Mouse (Mus musculus): Measurements from ENCODE around the gene Cpsf6. TPM values are rescaled to one million over a fixed set of nuclear protein-coding genes. Genes with fewer than 3 reads are reported as not detected.
A peak's percentile ranks its signal among the peaks of the same experiment; 100 is the strongest.

Cpsf6 gene
- polyA plus RNA-seq, 1 experiment from 2014 or later: 38.6 TPM

GRCm38 (mm10) chr10:117375841-117376579, 3.8 kb downstream of the Cpsf6 start:
- peak; percentile 60 for DNase-seq
- no peaks in the 10 kb centered on the region for H3K27me3 ChIP-seq (ENCODE audit: insufficient read depth, low read length)
- peak overlapping the region; percentile 89 for H3K27ac ChIP-seq (ENCODE audit: low read depth)
- ATAC-seq: peak; percentile 80
- peak overlapping the region; percentile 92 for H3K9ac ChIP-seq (replicated peaks)
- H3K36me3 ChIP-seq (replicated peaks; ENCODE audit: insufficient read depth, low read length): no peaks in the 10 kb centered on the region
- H3K9me3 ChIP-seq (ENCODE audit: low read length): no peaks in the 10 kb centered on the region
- H3K4me1 ChIP-seq (ENCODE audit: insufficient read depth): peaks cover 14% of the 10 kb centered on the region
- no peak for TF ChIP-seq CTCF (IDR thresholded peaks at IDR 0.05; ENCODE audit: low read depth)
- no peak for TF ChIP-seq EP300 (IDR thresholded peaks at IDR 0.05; ENCODE audit: low read depth)
- H3K4me2 ChIP-seq (ENCODE audit: low read depth, low read length): peak overlapping the region; percentile 87
- H3K4me3 ChIP-seq (ENCODE audit: low read depth, low read length): peak overlapping the region; percentile 92
- WGBS (ENCODE audit: insufficient replicate concordance): under 1% methylated on average over 63 of the region's 74 CpGs

DNA sequence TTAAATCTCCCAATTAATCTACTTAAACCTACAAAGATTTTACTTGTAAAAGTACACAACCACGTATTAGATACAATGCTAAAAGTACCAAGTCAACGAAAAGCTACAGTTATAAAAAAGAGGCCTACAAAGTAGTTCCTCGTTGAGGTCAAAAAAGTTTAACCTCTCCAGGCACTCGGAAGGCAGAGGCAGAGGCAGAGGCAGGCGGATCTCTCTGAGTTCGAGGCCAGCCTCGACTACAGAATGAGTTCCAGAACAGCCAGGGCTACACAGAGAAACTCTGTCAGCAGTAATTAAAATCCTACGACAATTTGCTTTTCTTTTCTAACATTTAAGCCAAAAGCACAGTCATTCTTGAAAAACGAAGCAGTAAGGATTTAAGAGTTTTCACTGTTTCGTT, 4.7 kb downstream of the Cpsf6 start:
- H3K4me1 ChIP-seq (ENCODE audit: insufficient read depth): peaks cover 14% of the 10 kb centered on the region
- WGBS (ENCODE audit: insufficient replicate concordance): 11% methylated on average over 10 of the region's 10 CpGs
- no peaks in the 10 kb centered on the region for H3K27me3 ChIP-seq (ENCODE audit: insufficient read depth, low read length)
- peak overlapping the region; percentile 92 for H3K4me3 ChIP-seq (ENCODE audit: low read depth, low read length)
- no peak for DNase-seq
- H3K9me3 ChIP-seq (ENCODE audit: low read length): no peaks in the 10 kb centered on the region
- H3K4me2 ChIP-seq (ENCODE audit: low read depth, low read length): peak overlapping the region; percentile 87
- ATAC-seq: no peak
- no peak for TF ChIP-seq EP300 (IDR thresholded peaks at IDR 0.05; ENCODE audit: low read depth)
- no peak for TF ChIP-seq CTCF (IDR thresholded peaks at IDR 0.05; ENCODE audit: low read depth)
- H3K27ac ChIP-seq (ENCODE audit: low read depth): peak overlapping the region; percentile 89
- H3K36me3 ChIP-seq (replicated peaks; ENCODE audit: insufficient read depth, low read length): no peaks in the 10 kb centered on the region
- H3K9ac ChIP-seq (replicated peaks): peak overlapping the region; percentile 92

- no peaks in the 10 kb centered on the region for H3K9me3 ChIP-seq (ENCODE audit: low read length)
- no peak overlapping the region for H3K4me2 ChIP-seq (ENCODE audit: low read depth, low read length)
- H3K9ac ChIP-seq (replicated peaks): no peak overlapping the region
- no peak for TF ChIP-seq EP300 (IDR thresholded peaks at IDR 0.05; ENCODE audit: low read depth)
- peak; percentile 89 for TF ChIP-seq CTCF (IDR thresholded peaks at IDR 0.05; ENCODE audit: low read depth)
- H3K27ac ChIP-seq (ENCODE audit: low read depth): no peak overlapping the region
- no peaks in the 10 kb centered on the region for H3K27me3 ChIP-seq (ENCODE audit: insufficient read depth, low read length)
- H3K4me1 ChIP-seq (ENCODE audit: insufficient read depth): no peaks in the 10 kb centered on the region
- ATAC-seq: no peak
- peaks cover 54% of the 10 kb centered on the region for H3K36me3 ChIP-seq (replicated peaks; ENCODE audit: insufficient read depth, low read length)
- peak; percentile 78 for DNase-seq
- no peak overlapping the region for H3K4me3 ChIP-seq (ENCODE audit: low read depth, low read length)
- 25% methylated on average over 3 of the region's 3 CpGs for WGBS (ENCODE audit: insufficient replicate concordance)
These were observed 16.7 kb downstream of the Cpsf6 start for GRCm38 (mm10) chr10:117363106-117363505.

DNA sequence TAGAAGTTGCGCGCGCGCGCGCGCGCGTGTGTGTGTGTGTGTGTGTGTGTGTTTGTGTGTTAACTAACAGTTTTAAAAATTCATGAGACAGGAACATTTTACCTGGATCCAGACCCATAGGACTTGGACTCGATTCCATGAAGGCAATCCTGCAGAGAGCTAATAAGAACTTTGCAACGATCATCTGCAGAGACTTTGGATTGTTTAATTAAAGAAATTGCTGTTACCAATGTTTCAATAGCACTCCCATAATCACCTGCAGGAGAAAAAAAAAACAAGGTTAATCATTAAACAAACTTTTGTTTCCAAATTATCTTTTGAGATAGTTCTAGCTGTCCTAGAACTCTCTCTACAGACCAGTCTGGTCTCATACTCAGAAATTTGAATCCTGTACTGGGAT, 20.9 kb downstream of the Cpsf6 start:
- Histone ChIP-seq H3K9ac (replicated peaks) (no peak overlapping the region), H3K4me2 (ENCODE audit: low read depth, low read length) (no peak overlapping the region), H3K27ac (ENCODE audit: low read depth) (no peak overlapping the region), H3K27me3 (ENCODE audit: insufficient read depth, low read length) (no peaks in the 10 kb centered on the region), H3K36me3 (replicated peaks; ENCODE audit: insufficient read depth, low read length) (peaks cover 61% of the 10 kb centered on the region), H3K4me3 (ENCODE audit: low read depth, low read length) (no peak overlapping the region), H3K9me3 (ENCODE audit: low read length) (no peaks in the 10 kb centered on the region), H3K4me1 (ENCODE audit: insufficient read depth) (no peaks in the 10 kb centered on the region)
- TF ChIP-seq EP300 (IDR thresholded peaks at IDR 0.05; ENCODE audit: low read depth): no peak
- TF ChIP-seq CTCF (IDR thresholded peaks at IDR 0.05; ENCODE audit: low read depth): no peak
- no peak for DNase-seq
- WGBS (ENCODE audit: insufficient replicate concordance): 88% methylated on average over 11 of the region's 11 CpGs
- no peak for ATAC-seq

GRCm38 (mm10) chr10:117343000-117343399, 36.8 kb downstream of the Cpsf6 start:
- H3K9ac ChIP-seq (replicated peaks): peak overlapping the region; percentile 16; the same call in 1 of the 2 replicates
- H3K27me3 ChIP-seq (ENCODE audit: insufficient read depth, low read length): no peaks in the 10 kb centered on the region
- H3K9me3 ChIP-seq (ENCODE audit: low read length): no peaks in the 10 kb centered on the region
- no peak overlapping the region for H3K4me3 ChIP-seq (ENCODE audit: low read depth, low read length)
- no peak overlapping the region for H3K4me2 ChIP-seq (ENCODE audit: low read depth, low read length)
- H3K4me1 ChIP-seq (ENCODE audit: insufficient read depth): no peaks in the 10 kb centered on the region
- H3K36me3 ChIP-seq (replicated peaks; ENCODE audit: insufficient read depth, low read length): no peaks in the 10 kb centered on the region; the same call in 1 of the 2 replicates
- WGBS (ENCODE audit: insufficient replicate concordance): 54% methylated on average over 4 of the region's 4 CpGs
- peak overlapping the region; percentile 60; the same call in 1 of the 2 replicates for H3K27ac ChIP-seq (ENCODE audit: low read depth)
- TF ChIP-seq CTCF (IDR thresholded peaks at IDR 0.05; ENCODE audit: low read depth): no peak
- TF ChIP-seq EP300 (IDR thresholded peaks at IDR 0.05; ENCODE audit: low read depth): no peak
- ATAC-seq: peak; percentile 76
- DNase-seq: no peak

- WGBS (ENCODE audit: insufficient replicate concordance): 76% methylated on average over 2 of the region's 2 CpGs
- no peaks in the 10 kb centered on the region for H3K9me3 ChIP-seq (ENCODE audit: low read length)
- no peaks in the 10 kb centered on the region for H3K4me1 ChIP-seq (ENCODE audit: insufficient read depth)
- no peak for TF ChIP-seq CTCF (IDR thresholded peaks at IDR 0.05; ENCODE audit: low read depth)
- TF ChIP-seq EP300 (IDR thresholded peaks at IDR 0.05; ENCODE audit: low read depth): no peak
- H3K4me2 ChIP-seq (ENCODE audit: low read depth, low read length): no peak overlapping the region
- H3K4me3 ChIP-seq (ENCODE audit: low read depth, low read length): no peak overlapping the region
- no peak for DNase-seq
- H3K27me3 ChIP-seq (ENCODE audit: insufficient read depth, low read length): no peaks in the 10 kb centered on the region
- 0 out of 2 replicates have a peak, but pooled peaks have one; percentile 1 for ATAC-seq
- H3K36me3 ChIP-seq (replicated peaks; ENCODE audit: insufficient read depth, low read length): no peaks in the 10 kb centered on the region; the same call in 1 of the 2 replicates
- H3K9ac ChIP-seq (replicated peaks): peak overlapping the region; percentile 16; the same call in 1 of the 2 replicates
- H3K27ac ChIP-seq (ENCODE audit: low read depth): peak overlapping the region; percentile 60
These were observed 37.4 kb downstream of the Cpsf6 start for GRCm38 (mm10) chr10:117342406-117342805.
